Mouse (Mus musculus) liver, adult 2 months (tissue): ENCODE data around the gene Pxmp2. TPM values are rescaled to one million over a fixed set of nuclear protein-coding genes. Genes with fewer than 3 reads are reported as not detected.

Experiments
- DNase-seq: peaks from one replicate; pipeline ENCODE4 v3.0.0-alpha.2; 2011; ENCODE audit warnings: low read depth, low spot score; ENCODE audit errors: extremely low read depth
- H3K27ac ChIP-seq: fragments of 200-500 bp; replicated peaks from 2 replicates; pipeline ENCODE4 v1.5.1; 2012; ENCODE audit warnings: low read depth, mild to moderate bottlenecking, control low read depth, inconsistent platforms, low read length; ENCODE audit not compliant: insufficient read depth
- H3K27me3 ChIP-seq: fragments of 200-500 bp; 2 replicates; pipeline ENCODE4 v1.6.1; 2012; ENCODE audit warnings: mild to moderate bottlenecking, moderate library complexity, low read length, inconsistent platforms; ENCODE audit not compliant: control insufficient read depth, insufficient read depth
- H3K36me3 ChIP-seq: fragments of 200-500 bp; 2 replicates; pipeline ENCODE4 v1.6.1; 2012; ENCODE audit warnings: low read length, inconsistent platforms; ENCODE audit not compliant: control insufficient read depth, insufficient read depth
- H3K4me1 ChIP-seq: fragments of 200-500 bp; 2 replicates; pipeline ENCODE4 v1.6.1; 2011; ENCODE audit warnings: low read length; ENCODE audit not compliant: control insufficient read depth, insufficient read depth
- H3K4me3 ChIP-seq: fragments of 200-500 bp; 2 replicates; pipeline ENCODE4 v1.5.1; 2011; ENCODE audit warnings: low read depth, mild to moderate bottlenecking, control low read depth, low read length, moderate library complexity; ENCODE audit not compliant: insufficient read depth
- H3K79me2 ChIP-seq: fragments of 200-500 bp; 2 replicates; pipeline ENCODE4 v1.6.1; 2012; ENCODE audit warnings: inconsistent platforms, mild to moderate bottlenecking, low read length, moderate library complexity; ENCODE audit not compliant: control insufficient read depth, insufficient read depth
- H3K9ac ChIP-seq: fragments of 200-500 bp; 2 replicates; pipeline ENCODE4 v1.6.1; 2012; ENCODE audit warnings: low read depth, mild to moderate bottlenecking, control low read depth, inconsistent platforms, low read length
- CTCF ChIP-seq: fragments of 200-500 bp; IDR thresholded peaks from 2 replicates; pipeline ENCODE4 v1.5.1; 2011; ENCODE audit warnings: low read depth, low read length, control low read depth
- POLR2A ChIP-seq: fragments of 200-500 bp; IDR thresholded peaks from 2 replicates; pipeline ENCODE4 v1.6.1; 2011; ENCODE audit warnings: low read length, control low read depth; ENCODE audit not compliant: insufficient read depth; ENCODE audit errors: extremely low read depth
- WGBS: fragments of 180-500 bp; shearing (Covaris S2); methylation state at CpG from one replicate; pipeline ENCODE4 v1.1.7; 2018; 5-methylcytosine and 5-hydroxymethylcytosine counted together
- polyA plus RNA-seq: library from polyadenylated mRNA; depleted of rRNA; stranded (reverse); fragments of >200 nt; gene quantifications from 2 replicates; pipeline ENCODE4 v1.2.3, GENCODE M21; 2012; rRNA removed
- total RNA-seq: library from RNA; depleted of rRNA; stranded (reverse); fragments of >200 nt; gene quantifications from 2 replicates; pipeline ENCODE4 v1.2.3, GENCODE M21; 2014; rRNA removed

Gene Pxmp2
- total and polyA plus RNA-seq, 2 experiments: 163 to 259 TPM

DNA sequence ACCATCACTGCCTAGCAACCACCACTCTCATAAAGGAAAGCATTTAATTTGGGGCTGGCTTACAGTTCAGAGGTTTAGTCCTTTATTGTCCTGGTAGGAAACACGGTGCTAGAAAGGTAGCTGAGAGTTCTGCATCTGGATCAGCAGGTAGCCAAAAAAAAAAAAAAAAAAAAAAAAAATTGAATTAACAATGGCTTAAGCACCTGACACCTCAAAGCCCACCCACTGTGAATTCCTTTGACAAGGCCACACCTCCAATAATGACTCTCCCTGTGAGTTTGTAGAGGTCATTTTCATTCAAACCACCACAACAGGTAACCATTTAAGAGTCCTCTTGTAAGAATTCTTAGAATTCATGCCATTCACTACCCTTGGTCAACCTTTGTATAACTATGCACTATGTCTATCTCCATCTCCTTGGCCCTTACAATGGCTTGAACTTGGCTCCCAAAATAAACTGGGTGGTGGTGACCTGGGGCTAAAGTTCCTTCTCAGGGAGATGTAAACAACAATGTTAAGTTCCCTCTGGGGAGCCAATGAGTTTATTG, 58.6 kb downstream of the Pxmp2 start:
- DNase-seq: no peak
- H3K79me2 ChIP-seq: peaks cover 4% of the 10 kb centered on the region; the same call in 1 of the 2 replicates
- TF ChIP-seq CTCF (no peak), POLR2A (no peak)
- H3K36me3 ChIP-seq: peaks cover 27% of the 10 kb centered on the region
- no peak overlapping the region for H3K4me3 ChIP-seq
- H3K9ac ChIP-seq: no peak overlapping the region
- H3K27ac ChIP-seq: no peak overlapping the region
- WGBS: 78% methylated on average over 1 of the region's 1 CpGs
- no peaks in the 10 kb centered on the region for H3K27me3 ChIP-seq
- H3K4me1 ChIP-seq: peaks cover 8% of the 10 kb centered on the region

DNA sequence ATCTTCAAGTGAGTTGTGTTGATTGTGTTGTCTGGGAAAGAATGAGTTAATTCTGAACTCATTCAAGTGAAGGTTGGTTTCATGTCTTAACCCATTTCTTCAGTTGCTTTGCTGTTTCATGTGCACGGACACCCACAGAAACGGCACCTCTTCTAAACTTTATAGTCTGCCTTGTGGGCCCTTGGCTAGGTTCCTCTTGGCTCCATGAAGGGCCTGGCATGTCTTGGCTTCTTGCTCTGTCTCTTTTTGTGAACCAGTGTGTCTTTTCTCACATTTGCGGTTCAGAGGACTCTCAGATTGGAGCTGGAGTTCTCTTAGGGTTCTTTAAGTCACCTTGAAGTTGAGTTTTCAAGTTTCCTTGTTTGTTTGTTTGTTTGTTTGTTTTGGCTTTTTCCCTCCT, 60.9 kb downstream of the Pxmp2 start:
- no peak for TF ChIP-seq POLR2A
- no peak for TF ChIP-seq CTCF
- H3K36me3 ChIP-seq: peaks cover 48% of the 10 kb centered on the region
- no peak for DNase-seq

More for the DNA sequence above, 60.9 kb downstream of the Pxmp2 start:
- Histone ChIP-seq H3K79me2 (no peaks in the 10 kb centered on the region), H3K9ac (no peak overlapping the region), H3K4me1 (peaks cover 1% of the 10 kb centered on the region), H3K27me3 (no peaks in the 10 kb centered on the region), H3K4me3 (no peak overlapping the region), H3K27ac (no peak overlapping the region)
- WGBS: 93% methylated on average over 3 of the region's 3 CpGs

Other genes starting within 250 kb of the Pxmp2 start
- 0.54 and 0.65 TPM in 2 replicates for gene Gm17655, start 213.7 kb downstream of the Pxmp2 start, total RNA-seq
- not detected in 2 replicates for gene Gm17655, start 213.7 kb downstream of the Pxmp2 start, polyA plus RNA-seq
- gene Gm35315, start 191.8 kb downstream of the Pxmp2 start, total RNA-seq: 1.7 and 2.9 TPM in 2 replicates
- 0.20 and 0.26 TPM in 2 replicates for gene Gm35315, start 191.8 kb downstream of the Pxmp2 start, polyA plus RNA-seq
- gene Plcxd1, start 186.2 kb downstream of the Pxmp2 start, total RNA-seq: 0.13 and 0.92 TPM in 2 replicates
- gene Plcxd1, start 186.2 kb downstream of the Pxmp2 start, polyA plus RNA-seq: 0.62 and 2.0 TPM in 2 replicates
- gene Gtpbp6, start 178.0 kb downstream of the Pxmp2 start, total RNA-seq: 9.0 and 10.7 TPM in 2 replicates
- gene Gtpbp6, start 178.0 kb downstream of the Pxmp2 start, polyA plus RNA-seq: 32.9 and 45.2 TPM in 2 replicates
- gene Zfp605, start 176.1 kb downstream of the Pxmp2 start, total RNA-seq: 2.5 and 2.6 TPM in 2 replicates
- 0.19 and 0.32 TPM in 2 replicates for gene Zfp605, start 176.1 kb downstream of the Pxmp2 start, polyA plus RNA-seq
- 17.3 and 18.4 TPM in 2 replicates for gene Chfr, start 150.3 kb downstream of the Pxmp2 start, total RNA-seq
- gene Chfr, start 150.3 kb downstream of the Pxmp2 start, polyA plus RNA-seq: 19.8 and 19.9 TPM in 2 replicates
- gene Golga3, start 109.5 kb downstream of the Pxmp2 start, total RNA-seq: 11.6 TPM in 2 replicates
- gene Golga3, start 109.5 kb downstream of the Pxmp2 start, polyA plus RNA-seq: 4.3 and 5.4 TPM in 2 replicates
- gene Ankle2, start 55.2 kb downstream of the Pxmp2 start, total RNA-seq: 16.5 and 17.0 TPM in 2 replicates
- gene Ankle2, start 55.2 kb downstream of the Pxmp2 start, polyA plus RNA-seq: 4.9 and 5.6 TPM in 2 replicates
- 15.1 and 16.7 TPM in 2 replicates for gene Pgam5, start 16.3 kb downstream of the Pxmp2 start, total RNA-seq
- 15.0 TPM in 2 replicates for gene Pgam5, start 16.3 kb downstream of the Pxmp2 start, polyA plus RNA-seq
- gene Pole, start 120 bp upstream of the Pxmp2 start, total RNA-seq: 1.9 and 3.1 TPM in 2 replicates
- 0.93 and 1.1 TPM in 2 replicates for gene Pole, start 120 bp upstream of the Pxmp2 start, polyA plus RNA-seq
- gene P2rx2, start 57.0 kb upstream of the Pxmp2 start, total RNA-seq: not detected in 2 replicates
- 0.07 TPM in 1 of 2 replicates, not detected in the other for gene P2rx2, start 57.0 kb upstream of the Pxmp2 start, polyA plus RNA-seq
- not detected in 2 replicates for gene Lrcol1, start 58.5 kb upstream of the Pxmp2 start, total RNA-seq
- gene Lrcol1, start 58.5 kb upstream of the Pxmp2 start, polyA plus RNA-seq: not detected in 2 replicates
- gene Fbrsl1, start 162.3 kb upstream of the Pxmp2 start, total RNA-seq: 4.9 and 7.2 TPM in 2 replicates
- gene Fbrsl1, start 162.3 kb upstream of the Pxmp2 start, polyA plus RNA-seq: 27.5 and 29.8 TPM in 2 replicates